ENCODE assay signal across 19 mouse cellular contexts in genomic region chr17:29478271-29478670, GRCm38 (mm10). TPM values are rescaled to one million over a fixed set of nuclear protein-coding genes. Genes with fewer than 3 reads are reported as not detected.
A peak's percentile ranks its signal among the peaks of the same experiment; 100 is the strongest.
DNase-seq lines count a peak whose midpoint lies in the region; TF ChIP-seq lines count a peak whose summit lies in the region.
"Had no signal": no experiment of that assay in that cellular context is flagged by ENCODE, and none has a peak within 500 bp of the region (broad histone marks: within the 10 kb centered on the region; RNA-seq: fewer than 3 reads in every experiment).

No protein-coding gene starts in this region.

- no peak for TF ChIP-seq POLR2A in thymus, adult 2 months (IDR thresholded peaks at IDR 0.05; ENCODE audit: control insufficient read depth, extremely low read depth, insufficient read depth, low read length, poor library complexity)

- DNase-seq in A20 (ENCODE audit: low read depth, low spot score) (peak; percentile 84), MEL-GATA-1-ER (ENCODE audit: extremely low read depth, low read depth) (peak; percentile 50)
- peak; percentile 17 for DNase-seq in splenic B cell, adult 2 months (ENCODE audit: low read depth, low spot score)
- no peak for DNase-seq in layer of hippocampus, postnatal 10 days (ENCODE audit: low spot score in 2 of 2)
- no peak for DNase-seq in kidney, postnatal 4 days
- DNase-seq in kidney, adult 18-20 months = no peak
- DNase-seq in thymus, adult 2 months = no peak
- DNase-seq: adrenal gland, adult 2 months; adrenal gland, postnatal 25 days; cerebellum, adult 2 months; cerebellum, postnatal 14 days; gastrocnemius, postnatal 14 days; heart, postnatal 36 days had no signal

- no peak overlapping the region for H3K4me3 ChIP-seq in macrophage (ENCODE audit: inconsistent target)
- no peak overlapping the region for H3K4me3 ChIP-seq in thymus, adult 2 months (ENCODE audit: control insufficient read depth, insufficient read depth, low read length)
- H3K4me3 ChIP-seq: embryonic facial prominence, embryonic 12.5 days; forebrain, embryonic 15.5 days; heart, embryonic 13.5 days; hindbrain, embryonic 15.5 days had no signal

- peak overlapping the region; percentile 34 for H3K27ac ChIP-seq in macrophage
- no peak overlapping the region for H3K27ac ChIP-seq in thymus, adult 2 months (ENCODE audit: control insufficient read depth, insufficient read depth, low read length)
- H3K27ac ChIP-seq: embryonic facial prominence, embryonic 12.5 days; forebrain, embryonic 15.5 days; heart, embryonic 13.5 days; hindbrain, embryonic 15.5 days had no signal

- no peaks in the 10 kb centered on the region for H3K27me3 ChIP-seq in splenic B cell, adult 2 months (ENCODE audit: control insufficient read depth, insufficient read depth, low read length, poor library complexity, severe bottlenecking)
- H3K27me3 ChIP-seq in thymus, adult 2 months (ENCODE audit: control insufficient read depth, insufficient read depth, low read length) = no peaks in the 10 kb centered on the region
- H3K27me3 ChIP-seq: embryonic facial prominence, embryonic 12.5 days; forebrain, embryonic 15.5 days; heart, embryonic 13.5 days; hindbrain, embryonic 15.5 days had no signal

- no peak for TF ChIP-seq CTCF in thymus, adult 2 months (IDR thresholded peaks at IDR 0.05; ENCODE audit: borderline replicate concordance, control insufficient read depth, extremely low read depth, insufficient read depth, low read length, poor library complexity)

- 63% methylated on average over 4 of the region's 4 CpGs for WGBS in macrophage (ENCODE audit: missing documents)
- 78% methylated on average over 4 of the region's 4 CpGs for WGBS in thymus, adult 2 months

- H3K4me1 ChIP-seq in thymus, adult 2 months (replicated peaks; ENCODE audit: control insufficient read depth, insufficient read depth, low read length) = no peaks in the 10 kb centered on the region
- H3K4me1 ChIP-seq: embryonic facial prominence, embryonic 12.5 days; hindbrain, embryonic 15.5 days had no signal

- H3K79me2 ChIP-seq in macrophage (ENCODE audit: inconsistent target) = no peaks in the 10 kb centered on the region

- H3K36me3 ChIP-seq in macrophage (ENCODE audit: inconsistent target) = no peaks in the 10 kb centered on the region
- H3K36me3 ChIP-seq in splenic B cell, adult 2 months (ENCODE audit: control insufficient read depth, insufficient read depth, low read length, poor library complexity, severe bottlenecking) = no peaks in the 10 kb centered on the region
- H3K36me3 ChIP-seq in thymus, adult 2 months (ENCODE audit: control insufficient read depth, insufficient read depth, low read length) = no peaks in the 10 kb centered on the region
- H3K36me3 ChIP-seq: embryonic facial prominence, embryonic 12.5 days; forebrain, embryonic 15.5 days; G1E; heart, embryonic 13.5 days; hindbrain, embryonic 15.5 days had no signal

RNA-seq across cellular contexts. Expression of gene Pim1, which starts 12.3 kb away (rescaled TPM):
- total RNA-seq in macrophage (2018; cell fraction: chromatin; rRNA removed) = 1,000 to 10,000 TPM in 6 of 26 experiments, 100 to 1,000 TPM in 19, 10 to 100 TPM in 1; 95.1 to 1,355 (median 578) TPM
- 1,000 to 10,000 TPM in 3 of 26 experiments, 100 to 1,000 TPM in 21, 10 to 100 TPM in 2; 64.1 to 1,333 (median 331) TPM for total RNA-seq in macrophage (2018; cell fraction: cytosol; rRNA removed)
- total RNA-seq in macrophage (2018; cell fraction: nucleus; rRNA removed) = 1,000 to 10,000 TPM in 10 of 26 experiments, 100 to 1,000 TPM in 15, 10 to 100 TPM in 1; 94.8 to 1,462 (median 879) TPM
- 30.0 to 53.7 TPM (median 48.6 TPM) in 3 replicates for polyA plus RNA-seq in macrophage (2018)
- 1 to 10 TPM; 3.5 to 4.0 TPM for total RNA-seq in layer of hippocampus, postnatal 10 days (2021)
- polyA plus RNA-seq in thymus, adult 2 months (2012; rRNA removed) = 92.7 and 128 TPM in 2 replicates

Comparison
In these comparisons a context has a peak if more than half of its experiments do, and no peak if none do; other contexts are left out.
1. DNase-seq: peak in A20 (single experiment), MEL-GATA-1-ER (single experiment) and splenic B cell, adult 2 months (single experiment); none in layer of hippocampus, postnatal 10 days (0 of 2), kidney, postnatal 4 days (0 of 2), kidney, adult 18-20 months (single experiment) and thymus, adult 2 months (single experiment).